Mouse (Mus musculus) heart, postnatal 0 days (tissue): ENCODE measurements at regions not wholly inside any gene's neighbourhood (a gene's known extent, or its start where the extent isn't known, plus 50 kb on each side); places are given as distances from the start of the nearest gene placed in this dataset.

ENCODE experiments used
- CTCF ChIP-seq: IDR thresholded peaks from 2 replicates; pipeline ENCODE4 v1.5.1; 2016; ENCODE audit warnings: antibody characterized with exemption, control low read depth, low read depth
- EP300 ChIP-seq: IDR thresholded peaks from 2 replicates; pipeline ENCODE4 v1.6.1; 2016; ENCODE audit warnings: antibody characterized with exemption, low read depth

DNA sequence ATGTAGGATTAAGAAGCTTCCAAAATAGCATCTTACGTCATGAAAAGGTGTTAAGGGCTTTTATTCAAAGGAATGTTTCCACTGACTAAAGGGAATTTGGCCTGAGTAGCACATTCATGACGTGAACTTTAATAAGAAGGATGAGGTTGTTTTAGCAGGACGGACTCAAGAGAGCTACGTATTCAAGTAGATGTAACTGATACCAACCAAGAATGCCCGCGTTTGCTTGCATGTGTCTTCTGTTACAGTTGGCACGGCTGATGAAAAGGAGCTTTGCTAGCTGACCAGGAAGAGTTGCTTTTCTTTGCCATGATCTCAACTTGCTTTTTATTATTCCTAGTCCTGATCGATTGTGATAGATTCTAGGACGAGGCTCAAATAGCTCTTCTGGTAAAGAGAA is 559.4 kb upstream of the Adamts5 start:
- no peak for TF ChIP-seq CTCF
- TF ChIP-seq EP300 = no peak
